Comparison of ENCODE assay signal across 8 mouse cellular contexts in the genomic region with DNA sequence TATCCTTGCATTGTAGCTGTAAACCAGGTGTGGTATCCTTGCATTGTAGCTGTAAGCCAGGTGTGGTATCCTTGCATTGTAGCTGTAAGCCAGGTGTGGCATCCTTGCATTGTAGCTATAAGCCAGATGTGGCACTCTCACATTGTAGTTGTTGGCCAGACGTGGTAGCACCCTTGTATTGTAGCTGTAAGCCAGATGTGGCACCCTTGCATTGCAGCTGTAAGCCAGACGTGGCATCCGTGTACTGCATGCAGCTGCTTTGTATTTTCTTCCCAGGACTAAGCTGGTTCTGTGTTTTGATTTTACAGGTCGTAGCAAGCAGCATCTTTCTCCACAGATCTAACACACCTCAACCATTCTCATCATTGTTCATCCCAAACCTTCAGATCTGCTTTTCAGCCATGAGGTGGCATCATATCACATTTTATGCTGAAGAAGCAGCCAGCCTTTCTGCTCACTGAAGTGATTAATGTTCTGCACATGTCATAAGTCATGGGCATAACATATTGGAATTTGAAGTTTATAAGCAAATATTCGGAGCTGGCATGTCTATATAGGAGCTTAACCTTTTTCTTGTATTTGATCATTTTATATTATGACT.
DNase-seq lines count a peak whose midpoint lies in the region.

No protein-coding gene starts in this region.

- no peaks in the 10 kb centered on the region for H3K27me3 ChIP-seq in heart, embryonic 10.5 days (ENCODE audit: insufficient read depth, poor library complexity, severe bottlenecking)

- no peaks in the 10 kb centered on the region for H3K36me3 ChIP-seq in heart, embryonic 10.5 days

- intact Hi-C loops in heart, postnatal 10 days (cut with DNase I), result loop anchor here (2.0 kb wide), 2 partner anchors 493 to 649 kb away; no protein-coding TSS in a partner anchor

- 73% methylated on average over 5 of the region's 5 CpGs for WGBS in heart, embryonic 10.5 days

- H3K4me3 ChIP-seq in heart, embryonic 10.5 days, result no peak overlapping the region

- no peaks in the 10 kb centered on the region for H3K9me3 ChIP-seq in heart, embryonic 10.5 days

- peaks cover 10% of the 10 kb centered on the region; the same call in 1 of the 2 replicates for H3K4me1 ChIP-seq in heart, embryonic 10.5 days

- peak; percentile 27 to 28 for DNase-seq in heart, postnatal 10 days
- DNase-seq in heart, embryonic 10.5 days (ENCODE audit: low spot score), result no peak
- peak; percentile 42 for DNase-seq in 416B (ENCODE audit: low read depth)
- DNase-seq in cerebellum, adult 8-10 months, result peak; percentile 43
- DNase-seq in layer of hippocampus, postnatal 10 days (ENCODE audit: low spot score in 2 of 2), result peak; percentile 5 to 20
- peak; percentile 27 for DNase-seq in telencephalon, adult 2 months (ENCODE audit: low read depth, low spot score)
- no peak for DNase-seq in spleen, adult 18-20 months
- no peak for DNase-seq in urinary bladder, postnatal 25 days (ENCODE audit: low spot score)

- H3K27ac ChIP-seq in heart, embryonic 10.5 days, result no peak overlapping the region

Comparison
In these comparisons a context has a peak if more than half of its experiments do, and no peak if none do; other contexts are left out.
1. DNase-seq: peak in heart, postnatal 10 days (2 of 2), 416B (single experiment), cerebellum, adult 8-10 months (single experiment), layer of hippocampus, postnatal 10 days (2 of 2) and telencephalon, adult 2 months (single experiment); none in heart, embryonic 10.5 days (single experiment), spleen, adult 18-20 months (0 of 2) and urinary bladder, postnatal 25 days (single experiment).